Mouse (Mus musculus): ENCODE data around the gene Gpatch2. TPM values are rescaled to one million over a fixed set of nuclear protein-coding genes. Genes with fewer than 3 reads are reported as not detected.

The Gpatch2 gene
- 6.3 and 7.6 TPM in 2 replicates for polyA plus RNA-seq (2015; fragmentation: Nextera tagmentation; extraction: Ambion mirVana)

GRCm38 (mm10) chr1:187215181-187216116 is at the start of gene Gpatch2, which contains the start of gene Spata17:
Gpatch2 (plus strand) TSS chr1:187215508.
Spata17 (minus strand) TSS chr1:187215465.

Other genes starting within 250 kb of the Gpatch2 start
- not detected in 2 replicates for gene D1Pas1, start 248.1 kb upstream of the Gpatch2 start, polyA plus RNA-seq (2015; fragmentation: Nextera tagmentation; extraction: Ambion mirVana)
- gene Spata17, start within 50 bp of the Gpatch2 start, polyA plus RNA-seq (2015; fragmentation: Nextera tagmentation; extraction: Ambion mirVana) = 0.12 TPM in 1 of 2 replicates, not detected in the other

Measured in urinary bladder, postnatal 0 days (tissue).